In genomic region chr13:41000140-41000925, GRCm38 (mm10) we compare ENCODE assay signal across 8 mouse cellular contexts. TPM values are rescaled to one million over a fixed set of nuclear protein-coding genes. Genes with fewer than 3 reads are reported as not detected.
DNase-seq lines count a peak whose midpoint lies in the region; ATAC-seq and TF ChIP-seq lines count a peak whose summit lies in the region.

No protein-coding gene starts in this region.

- H3K4me2 ChIP-seq in heart, embryonic 11.5 days: peak overlapping the region; percentile 95
- peak overlapping the region; percentile 81 for H3K4me2 ChIP-seq in lung, postnatal 0 days (replicated peaks; ENCODE audit: low read depth, low read length)

- ATAC-seq in heart, embryonic 11.5 days (replicated peaks; ENCODE audit: insufficient number of reproducible peaks, low FRiP score, low TSS enrichment): peak; percentile 22; the same call in 1 of the 2 replicates
- peak; percentile 46 for ATAC-seq in lung, postnatal 0 days

- H3K4me3 ChIP-seq in embryonic facial prominence, embryonic 10.5 days: peak overlapping the region; percentile 93
- H3K4me3 ChIP-seq in heart, embryonic 11.5 days (ENCODE audit: low read depth, low read length): peak overlapping the region; percentile 99
- peak overlapping the region; percentile 90 for H3K4me3 ChIP-seq in lung, postnatal 0 days (ENCODE audit: low read depth, low read length)

- H3K4me1 ChIP-seq in embryonic facial prominence, embryonic 10.5 days: peaks cover 16% of the 10 kb centered on the region
- H3K4me1 ChIP-seq in heart, embryonic 11.5 days (ENCODE audit: control insufficient read depth, insufficient read depth, low read length): peaks cover 12% of the 10 kb centered on the region
- H3K4me1 ChIP-seq in lung, postnatal 0 days (ENCODE audit: insufficient read depth, low read depth, low read length): 0 out of 2 replicates have a peak, but pooled peaks cover 3% of the 10 kb centered on the region

- TF ChIP-seq EP300 in lung, postnatal 0 days (IDR thresholded peaks at IDR 0.05): no peak

- H3K27me3 ChIP-seq in embryonic facial prominence, embryonic 10.5 days (replicated peaks; ENCODE audit: low read depth, poor library complexity, severe bottlenecking): no peaks in the 10 kb centered on the region
- no peaks in the 10 kb centered on the region for H3K27me3 ChIP-seq in heart, embryonic 11.5 days (ENCODE audit: control insufficient read depth, insufficient read depth, low read length)
- no peaks in the 10 kb centered on the region for H3K27me3 ChIP-seq in lung, postnatal 0 days (replicated peaks; ENCODE audit: insufficient read depth, low read length)

- peak; percentile 66 for TF ChIP-seq CTCF in lung, postnatal 0 days (IDR thresholded peaks at IDR 0.05)

- 1% methylated on average over 25 of the region's 25 CpGs for WGBS in embryonic facial prominence, embryonic 10.5 days
- 1% methylated on average over 25 of the region's 25 CpGs for WGBS in heart, embryonic 11.5 days (ENCODE audit: insufficient replicate concordance)
- WGBS in lung, postnatal 0 days: 0% methylated on average over 25 of the region's 25 CpGs

- H3K9ac ChIP-seq in heart, embryonic 11.5 days (ENCODE audit: low read depth, low read length): peak overlapping the region; percentile 89
- H3K9ac ChIP-seq in lung, postnatal 0 days (replicated peaks; ENCODE audit: low read depth): peak overlapping the region; percentile 86

- peak; percentile 5 to 10 for DNase-seq in CD8-positive naive resting alpha-beta T cell, adult 2 months (ENCODE audit: low read depth in 2 of 2, low spot score in 2 of 2)
- peak; percentile 45 to 46 for DNase-seq in adrenal gland, adult 18-20 months (ENCODE audit: low spot score in 2 of 2)
- peak; percentile 54 for DNase-seq in embryonic facial prominence, embryonic 10.5 days (ENCODE audit: low spot score)
- DNase-seq in kidney, postnatal 25 days: peak; percentile 21 to 63
- DNase-seq in lung, postnatal 0 days (ENCODE audit: low spot score): peak; percentile 45
- DNase-seq in right cerebral cortex, adult 18-20 months: peak; percentile 17
- DNase-seq in T-cell, adult 2 months (ENCODE audit: low spot score): no peak

- H3K27ac ChIP-seq in embryonic facial prominence, embryonic 10.5 days (replicated peaks): peak overlapping the region; percentile 94
- H3K27ac ChIP-seq in heart, embryonic 11.5 days (ENCODE audit: low read depth, low read length): peak overlapping the region; percentile 99
- peak overlapping the region; percentile 99 for H3K27ac ChIP-seq in lung, postnatal 0 days (ENCODE audit: low read length)

- H3K9me3 ChIP-seq in embryonic facial prominence, embryonic 10.5 days: no peaks in the 10 kb centered on the region
- no peaks in the 10 kb centered on the region for H3K9me3 ChIP-seq in heart, embryonic 11.5 days (replicated peaks; ENCODE audit: control insufficient read depth, low read length)
- no peaks in the 10 kb centered on the region for H3K9me3 ChIP-seq in lung, postnatal 0 days (ENCODE audit: low read length)

- peaks cover 20% of the 10 kb centered on the region for H3K36me3 ChIP-seq in embryonic facial prominence, embryonic 10.5 days (replicated peaks)
- 0 out of 2 replicates have a peak, but pooled peaks cover 2% of the 10 kb centered on the region for H3K36me3 ChIP-seq in heart, embryonic 11.5 days (ENCODE audit: control insufficient read depth, insufficient read depth, low read length)
- H3K36me3 ChIP-seq in lung, postnatal 0 days (ENCODE audit: insufficient read depth, low read length): no peaks in the 10 kb centered on the region

RNA-seq across cellular contexts. Expression of gene Pak1ip1, which starts 0.5 kb away (rescaled TPM):
- 10 to 100 TPM; 56.9 to 58.2 TPM for total RNA-seq in adrenal gland, adult 18-20 months (2021)
- polyA plus RNA-seq in embryonic facial prominence, embryonic 10.5 days (2016; fragmentation: Nextera tagmentation; extraction: Ambion mirVana): 65.7 and 71.1 TPM in 2 replicates
- 62.8 and 70.1 TPM in 2 replicates for polyA plus RNA-seq in heart, embryonic 11.5 days (2014; fragmentation: Nextera tagmentation; extraction: Ambion mirVana)
- polyA plus RNA-seq in lung, postnatal 0 days (2015; fragmentation: Nextera tagmentation; extraction: Ambion mirVana): 56.9 and 62.6 TPM in 2 replicates

RNA-seq across cellular contexts. Expression of gene Tmem14c, which starts 15.8 kb away (rescaled TPM):
- 100 to 1,000 TPM; 176 to 205 TPM for total RNA-seq in adrenal gland, adult 18-20 months (2021)
- polyA plus RNA-seq in embryonic facial prominence, embryonic 10.5 days (2016; fragmentation: Nextera tagmentation; extraction: Ambion mirVana): 195 and 202 TPM in 2 replicates
- 302 and 305 TPM in 2 replicates for polyA plus RNA-seq in heart, embryonic 11.5 days (2014; fragmentation: Nextera tagmentation; extraction: Ambion mirVana)
- polyA plus RNA-seq in lung, postnatal 0 days (2015; fragmentation: Nextera tagmentation; extraction: Ambion mirVana): 207 and 219 TPM in 2 replicates
